Mouse (Mus musculus) liver, adult 2 months (tissue): ENCODE results near the gene Tbc1d16.

Experiments
- CTCF ChIP-seq: fragments of 200-500 bp; IDR thresholded peaks from 2 replicates; pipeline ENCODE4 v1.5.1; 2011; ENCODE audit warnings: low read depth, low read length, control low read depth
- POLR2A ChIP-seq: fragments of 200-500 bp; IDR thresholded peaks from 2 replicates; pipeline ENCODE4 v1.6.1; 2011; ENCODE audit warnings: low read length, control low read depth; ENCODE audit not compliant: insufficient read depth; ENCODE audit errors: extremely low read depth

DNA sequence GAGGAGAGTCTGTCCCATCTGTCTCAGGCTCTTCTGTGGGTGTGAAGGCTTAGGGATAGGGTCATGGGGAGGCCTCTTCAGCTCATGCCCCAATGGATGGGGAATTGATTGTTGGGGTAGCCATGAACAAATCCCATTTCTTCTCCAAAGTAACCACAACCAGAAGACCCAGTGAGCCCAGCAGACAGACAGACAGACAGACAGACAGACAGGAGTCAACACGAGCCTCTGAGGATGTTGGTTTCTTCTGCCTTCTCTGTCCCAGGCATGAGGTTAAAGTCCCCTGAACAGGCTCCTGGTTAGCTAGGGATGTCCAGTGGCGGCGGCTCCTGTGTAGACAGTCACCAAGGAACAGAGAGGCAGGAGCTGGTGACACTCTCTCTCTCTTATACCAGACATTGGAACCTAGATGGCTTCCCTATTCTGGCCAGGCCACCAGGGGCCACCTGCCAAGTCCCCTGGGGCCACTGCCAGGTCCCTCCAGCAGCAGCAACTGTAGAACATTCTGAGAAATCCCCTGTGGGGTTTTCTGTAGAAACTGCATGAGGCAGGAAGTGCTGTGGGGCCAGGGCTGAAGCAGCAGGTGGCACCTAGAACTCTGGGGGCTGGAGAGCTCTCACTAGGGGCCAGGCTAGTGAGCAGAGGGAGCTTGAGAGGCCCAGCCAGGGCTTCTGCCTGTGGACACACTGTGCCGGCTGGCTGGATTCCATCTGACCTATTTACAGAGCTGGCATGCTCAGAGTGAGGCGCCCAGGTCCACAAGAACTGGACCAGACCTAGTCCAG lies 94.7 kb downstream of the Tbc1d16 start:
- TF ChIP-seq POLR2A (no peak), CTCF (no peak)
